In genomic region chr5:147015191-147015590, GRCm38 (mm10) we compare ENCODE assay signal across 24 mouse cellular contexts.
"Had no signal": no experiment of that assay in that cellular context is flagged by ENCODE, and none has a peak within 500 bp of the region (broad histone marks: within the 10 kb centered on the region; RNA-seq: fewer than 3 reads in every experiment).

No protein-coding gene starts in this region.

- H3K4me3 ChIP-seq: kidney, embryonic 15.5 days; left cerebral cortex, adult 2 months; limb, embryonic 12.5 days; limb, embryonic 15.5 days; liver, embryonic 15.5 days; lung, embryonic 15.5 days; midbrain, embryonic 12.5 days; midbrain, embryonic 15.5 days; neural tube, embryonic 12.5 days; neural tube, embryonic 15.5 days had no signal

- H3K4me1 ChIP-seq: limb, embryonic 12.5 days; limb, embryonic 15.5 days; lung, embryonic 15.5 days; midbrain, embryonic 12.5 days; midbrain, embryonic 15.5 days; neural tube, embryonic 12.5 days had no signal

- DNase-seq: kidney, adult 8-10 months; kidney, postnatal 10 days; kidney, postnatal 36 days; layer of hippocampus, postnatal 36 days; left cerebral cortex, postnatal 4 days; lung, adult 18-20 months; lung, postnatal 10 days; lung, postnatal 36 days; right cerebral cortex, postnatal 25 days; thymus, adult 2 months; thymus, postnatal 14 days; thymus, postnatal 4 days had no signal

- H3K36me3 ChIP-seq: midbrain, embryonic 15.5 days; neural tube, embryonic 15.5 days had no signal

- H3K27me3 ChIP-seq: kidney, embryonic 15.5 days; limb, embryonic 12.5 days; limb, embryonic 15.5 days; liver, embryonic 15.5 days; lung, embryonic 15.5 days; midbrain, embryonic 12.5 days; midbrain, embryonic 15.5 days; neural tube, embryonic 12.5 days; neural tube, embryonic 15.5 days had no signal

- H3K9ac ChIP-seq: kidney, embryonic 15.5 days; limb, embryonic 12.5 days; limb, embryonic 15.5 days; liver, embryonic 15.5 days; lung, embryonic 15.5 days; midbrain, embryonic 12.5 days; midbrain, embryonic 15.5 days; neural tube, embryonic 12.5 days; neural tube, embryonic 15.5 days had no signal

- H3K9me3 ChIP-seq: kidney, embryonic 15.5 days; limb, embryonic 12.5 days; limb, embryonic 15.5 days; liver, embryonic 15.5 days; lung, embryonic 15.5 days; midbrain, embryonic 12.5 days; midbrain, embryonic 15.5 days; neural tube, embryonic 12.5 days; neural tube, embryonic 15.5 days had no signal

- H3K4me2 ChIP-seq: kidney, embryonic 15.5 days; limb, embryonic 12.5 days; limb, embryonic 15.5 days; liver, embryonic 11.5 days; liver, embryonic 15.5 days; lung, embryonic 15.5 days; midbrain, embryonic 12.5 days; midbrain, embryonic 15.5 days; neural tube, embryonic 12.5 days; neural tube, embryonic 15.5 days had no signal

- ATAC-seq: midbrain, embryonic 15.5 days had no signal

- H3K27ac ChIP-seq: kidney, embryonic 15.5 days; left cerebral cortex, adult 2 months; limb, embryonic 12.5 days; limb, embryonic 15.5 days; liver, embryonic 15.5 days; lung, embryonic 15.5 days; midbrain, embryonic 12.5 days; midbrain, embryonic 15.5 days; neural tube, embryonic 12.5 days; neural tube, embryonic 15.5 days; stomach, postnatal 0 days had no signal
